Mouse (Mus musculus): ENCODE data around the gene Tnnt3. TPM values are rescaled to one million over a fixed set of nuclear protein-coding genes. Genes with fewer than 3 reads are reported as not detected.

Gene Tnnt3
- total and polyA plus RNA-seq, 3 experiments: 3.1 to 13.3 (median 4.1) TPM

DNA sequence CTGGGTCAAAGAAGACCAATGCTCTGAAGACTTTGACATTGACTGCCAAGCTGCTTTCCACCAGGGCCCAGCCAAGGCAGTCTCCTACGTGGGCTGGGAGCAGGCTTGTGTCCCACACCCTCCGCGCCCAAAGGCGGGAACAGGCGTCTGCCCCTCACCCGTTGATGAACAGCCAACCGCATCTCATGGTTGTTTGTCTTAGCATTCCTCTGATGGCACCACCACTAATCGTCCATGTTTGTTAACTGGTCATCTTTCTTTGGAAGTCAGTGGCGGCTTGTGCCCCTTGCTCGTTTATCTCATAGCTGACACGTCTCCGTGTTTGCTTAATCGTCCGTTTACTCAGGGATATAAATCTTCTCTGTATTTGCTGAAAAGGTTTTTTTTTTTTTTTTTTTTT lies 10.9 kb downstream of the Tnnt3 start:
- in situ Hi-C loops (cut with MboI; ENCODE audit: low pct_ligation_motif_present, low pct_unique_long_range_greater_than_20kb, low sequenced_read_pairs): no loop called here

GRCm38 (mm10) chr7:142510021-142510777 lies 11.6 kb downstream of the Tnnt3 start:
- no peak overlapping the region for H3K4me2 ChIP-seq (ENCODE audit: insufficient read depth, low read depth, poor library complexity, severe bottlenecking)
- DNase-seq (ENCODE audit: extremely low read depth): no peak
- H3K4me3 ChIP-seq (replicated peaks in 1 of 3; ENCODE audit: low read depth in 2 of 3, low read length in 2 of 3, poor library complexity in 1 of 3): no peak overlapping the region
- TF ChIP-seq MXI1 (IDR thresholded peaks at IDR 0.05; ENCODE audit: low read depth, low read length) (no peak), USF1 (IDR thresholded peaks at IDR 0.05; ENCODE audit: low read depth, low read length) (no peak), RCOR1 (conservative IDR thresholded peaks at IDR 0.05; ENCODE audit: low read depth, low read length) (no peak), MEF2A (IDR thresholded peaks at IDR 0.05; ENCODE audit: borderline replicate concordance, low read depth, low read length) (no peak), EP300 (IDR thresholded peaks at IDR 0.05; ENCODE audit: low read length) (no peak), TCF12 (IDR thresholded peaks at IDR 0.05; ENCODE audit: low read depth, low read length) (no peak), UBTF (IDR thresholded peaks at IDR 0.05; ENCODE audit: low read depth, low read length) (no peak), USF2 (conservative IDR thresholded peaks at IDR 0.05; ENCODE audit: low read depth, low read length) (no peak), MYC (IDR thresholded peaks at IDR 0.05; ENCODE audit: low read depth, low read length) (no peak), ZNF384 (IDR thresholded peaks at IDR 0.05; ENCODE audit: low read depth, low read length) (no peak), HCFC1 (IDR thresholded peaks at IDR 0.05; ENCODE audit: low read depth, low read length) (no peak), E2F4 (IDR thresholded peaks at IDR 0.05; ENCODE audit: insufficient replicate concordance, low read depth, low read length) (no peak), ETS1 (conservative IDR thresholded peaks at IDR 0.05; ENCODE audit: low read depth, low read length) (no peak), ZC3H11A (IDR thresholded peaks at IDR 0.05; ENCODE audit: low read depth, low read length) (no peak), MAZ (IDR thresholded peaks at IDR 0.05; ENCODE audit: low read depth, low read length) (no peak), TBP (conservative IDR thresholded peaks at IDR 0.05; ENCODE audit: low read depth, low read length) (no peak)
- H3K27me3 ChIP-seq (replicated peaks): no peaks in the 10 kb centered on the region
- H3K9ac ChIP-seq (ENCODE audit: insufficient read depth, low read depth): no peak overlapping the region
- H3K27ac ChIP-seq (ENCODE audit: insufficient read depth, low read depth): no peak overlapping the region
- H3K9me3 ChIP-seq (replicated peaks; ENCODE audit: low read length): no peaks in the 10 kb centered on the region
- in situ Hi-C loops (cut with MboI; ENCODE audit: low pct_ligation_motif_present, low pct_unique_long_range_greater_than_20kb, low sequenced_read_pairs) (no loop called here), dilution Hi-C loops (cut with MboI; ENCODE audit: extremely low pct_ligation_motif_present, extremely low pct_unique_long_range_greater_than_20kb, low sequenced_read_pairs) (no loop called here)
- H3K4me1 ChIP-seq (ENCODE audit: control insufficient read depth in 1 of 2, insufficient read depth in 2 of 2): peaks cover 18 to 56% of the 10 kb centered on the region in 2 experiments
- H3K36me3 ChIP-seq (replicated peaks in 1 of 2; ENCODE audit: control insufficient read depth in 1 of 2, insufficient read depth in 1 of 2, low read length in 1 of 2): peaks cover 0 to 24% of the 10 kb centered on the region in 2 experiments
- H3K79me2 ChIP-seq (replicated peaks; ENCODE audit: control insufficient read depth, extremely low read depth, insufficient read depth, poor library complexity, severe bottlenecking): no peaks in the 10 kb centered on the region

More for the DNA sequence above, 10.9 kb downstream of the Tnnt3 start:
- no peak overlapping the region for H3K9ac ChIP-seq (ENCODE audit: insufficient read depth, low read depth)
- peaks cover 19 to 63% of the 10 kb centered on the region in 2 experiments for H3K4me1 ChIP-seq (ENCODE audit: control insufficient read depth in 1 of 2, insufficient read depth in 2 of 2)
- dilution Hi-C loops (cut with MboI; ENCODE audit: extremely low pct_ligation_motif_present, extremely low pct_unique_long_range_greater_than_20kb, low sequenced_read_pairs): no loop called here
- no peaks in the 10 kb centered on the region for H3K27me3 ChIP-seq (replicated peaks)
- H3K4me2 ChIP-seq (ENCODE audit: insufficient read depth, low read depth, poor library complexity, severe bottlenecking): no peak overlapping the region
- H3K79me2 ChIP-seq (replicated peaks; ENCODE audit: control insufficient read depth, extremely low read depth, insufficient read depth, poor library complexity, severe bottlenecking): no peaks in the 10 kb centered on the region
- DNase-seq (ENCODE audit: extremely low read depth): no peak
- H3K36me3 ChIP-seq (replicated peaks in 1 of 2; ENCODE audit: control insufficient read depth in 1 of 2, insufficient read depth in 1 of 2, low read length in 1 of 2): peaks cover 0 to 25% of the 10 kb centered on the region in 2 experiments
- no peak for TF ChIP-seq EP300 (IDR thresholded peaks at IDR 0.05; ENCODE audit: low read length)
- no peak overlapping the region for H3K27ac ChIP-seq (ENCODE audit: insufficient read depth, low read depth)
- no peak overlapping the region for H3K4me3 ChIP-seq (replicated peaks in 1 of 3; ENCODE audit: low read depth in 2 of 3, low read length in 2 of 3, poor library complexity in 1 of 3)
- H3K9me3 ChIP-seq (replicated peaks; ENCODE audit: low read length): no peaks in the 10 kb centered on the region

Measured in CH12.LX (cell line).